21 mouse cellular contexts compared by ENCODE assay signal in the genomic region with DNA sequence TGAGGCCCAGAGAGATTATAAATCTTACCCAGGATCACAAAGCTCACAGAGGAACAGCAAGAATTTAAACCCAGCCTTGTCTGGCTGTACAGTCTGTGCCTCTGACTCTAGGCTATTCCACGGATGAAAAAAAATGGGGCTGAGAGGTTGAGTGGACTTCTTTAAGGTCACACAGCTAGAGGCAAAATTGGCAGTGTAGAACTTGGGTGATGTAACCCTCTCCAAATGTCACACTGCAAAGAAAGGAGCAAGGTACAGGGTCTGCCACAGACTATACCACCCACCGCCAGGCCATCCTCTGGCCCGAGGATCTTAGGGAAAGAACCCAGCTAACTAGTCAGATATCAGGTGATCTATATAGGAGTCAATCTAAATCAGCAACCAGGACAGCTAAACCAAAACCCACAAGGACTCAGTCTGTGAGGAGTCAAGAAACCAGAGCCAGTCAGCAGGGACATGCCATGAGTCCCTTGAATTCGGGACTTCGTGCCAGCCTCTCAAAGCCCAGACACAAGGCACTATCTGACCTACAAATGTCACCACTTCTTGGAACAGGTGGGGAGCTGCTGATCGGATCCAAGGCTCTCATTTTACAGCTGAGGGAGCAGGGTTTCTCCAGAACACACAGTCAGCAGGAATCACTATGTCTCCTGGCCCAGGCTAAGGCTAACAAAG. TPM values are rescaled to one million over a fixed set of nuclear protein-coding genes. Genes with fewer than 3 reads are reported as not detected.
DNase-seq lines count a peak whose midpoint lies in the region; ATAC-seq and TF ChIP-seq lines count a peak whose summit lies in the region.
"Had no signal": no experiment of that assay in that cellular context is flagged by ENCODE, and none has a peak within 500 bp of the region (broad histone marks: within the 10 kb centered on the region; RNA-seq: fewer than 3 reads in every experiment).

No protein-coding gene starts in this region.

- no peaks in the 10 kb centered on the region for H3K9me3 ChIP-seq in hindbrain, embryonic 13.5 days
- H3K9me3 ChIP-seq in hindbrain, embryonic 12.5 days (replicated peaks) = no peaks in the 10 kb centered on the region
- H3K9me3 ChIP-seq: embryonic facial prominence, embryonic 13.5 days; intestine, embryonic 15.5 days; liver, embryonic 13.5 days had no signal

- ATAC-seq in hindbrain, embryonic 13.5 days (ENCODE audit: low FRiP score) = no peak
- ATAC-seq in hindbrain, embryonic 12.5 days (ENCODE audit: low FRiP score) = no peak
- ATAC-seq: forebrain, embryonic 14.5 days; intestine, embryonic 15.5 days had no signal

- H3K9ac ChIP-seq in hindbrain, embryonic 13.5 days = peak overlapping the region; percentile 16; the same call in 1 of the 2 replicates
- H3K9ac ChIP-seq in hindbrain, embryonic 12.5 days = no peak overlapping the region
- H3K9ac ChIP-seq: embryonic facial prominence, embryonic 13.5 days; intestine, embryonic 15.5 days; liver, embryonic 13.5 days had no signal

- TF ChIP-seq CTCF in testis, adult 2 months (IDR thresholded peaks at IDR 0.05; ENCODE audit: control insufficient read depth, insufficient read depth, insufficient replicate concordance, low read depth, low read length) = no peak
- TF ChIP-seq CTCF in cortical plate, adult 2 months (IDR thresholded peaks at IDR 0.05; ENCODE audit: extremely low read depth, insufficient read depth, low read length) = no peak

- H3K4me1 ChIP-seq in hindbrain, embryonic 13.5 days (replicated peaks) = peaks cover 51% of the 10 kb centered on the region
- peaks cover 35% of the 10 kb centered on the region for H3K4me1 ChIP-seq in hindbrain, embryonic 12.5 days
- peaks cover 10% of the 10 kb centered on the region for H3K4me1 ChIP-seq in testis, adult 2 months (ENCODE audit: control insufficient read depth, insufficient read depth, low read length)
- peaks cover 9% of the 10 kb centered on the region for H3K4me1 ChIP-seq in cortical plate, adult 2 months (ENCODE audit: control insufficient read depth, insufficient read depth, low read length)

- 89% methylated on average over 6 of the region's 6 CpGs for WGBS in hindbrain, embryonic 13.5 days
- 84% methylated on average over 6 of the region's 6 CpGs for whole genome bisulfite sequencing in hindbrain, embryonic 12.5 days

- H3K27me3 ChIP-seq in hindbrain, embryonic 13.5 days = no peaks in the 10 kb centered on the region
- H3K27me3 ChIP-seq in hindbrain, embryonic 12.5 days = peaks cover 4% of the 10 kb centered on the region; the same call in 1 of the 2 replicates
- no peaks in the 10 kb centered on the region for H3K27me3 ChIP-seq in testis, adult 2 months (ENCODE audit: control insufficient read depth, insufficient read depth, low read length)
- H3K27me3 ChIP-seq: intestine, embryonic 15.5 days had no signal

- H3K4me3 ChIP-seq in hindbrain, embryonic 13.5 days = no peak overlapping the region
- H3K4me3 ChIP-seq in hindbrain, embryonic 12.5 days = no peak overlapping the region
- H3K4me3 ChIP-seq in testis, adult 2 months (ENCODE audit: control insufficient read depth, low read depth, low read length) = no peak overlapping the region
- peak overlapping the region; percentile 90 for H3K4me3 ChIP-seq in cortical plate, adult 2 months (ENCODE audit: insufficient read depth, low read length)
- H3K4me3 ChIP-seq: embryonic facial prominence, embryonic 13.5 days; intestine, embryonic 15.5 days; liver, embryonic 13.5 days had no signal

- H3K36me3 ChIP-seq in hindbrain, embryonic 13.5 days = peaks cover 17% of the 10 kb centered on the region
- peaks cover 13% of the 10 kb centered on the region; the same call in 1 of the 2 replicates for H3K36me3 ChIP-seq in hindbrain, embryonic 12.5 days
- H3K36me3 ChIP-seq in testis, adult 2 months (ENCODE audit: control insufficient read depth, insufficient read depth, low read length) = no peaks in the 10 kb centered on the region
- H3K36me3 ChIP-seq: embryonic facial prominence, embryonic 13.5 days; intestine, embryonic 15.5 days; liver, embryonic 13.5 days had no signal

- no peak for TF ChIP-seq POLR2A in testis, adult 2 months (IDR thresholded peaks at IDR 0.05; ENCODE audit: control insufficient read depth, low read depth, low read length)
- TF ChIP-seq POLR2A in cortical plate, adult 2 months (IDR thresholded peaks at IDR 0.05; ENCODE audit: extremely low read depth, insufficient read depth, low read length) = no peak

- peak overlapping the region; percentile 70; the same call in 1 of the 2 replicates for H3K4me2 ChIP-seq in hindbrain, embryonic 13.5 days
- H3K4me2 ChIP-seq in hindbrain, embryonic 12.5 days (replicated peaks) = no peak overlapping the region
- H3K4me2 ChIP-seq: embryonic facial prominence, embryonic 13.5 days; intestine, embryonic 15.5 days; liver, embryonic 13.5 days had no signal

- no peak overlapping the region for H3K27ac ChIP-seq in hindbrain, embryonic 13.5 days
- H3K27ac ChIP-seq in hindbrain, embryonic 12.5 days = no peak overlapping the region
- peak overlapping the region; percentile 49; the same call in 1 of the 2 replicates for H3K27ac ChIP-seq in testis, adult 2 months (ENCODE audit: control insufficient read depth, insufficient read depth, low read depth, low read length)
- 0 out of 2 replicates have a peak overlapping the region, but pooled peaks have one; percentile 15 for H3K27ac ChIP-seq in cortical plate, adult 2 months (ENCODE audit: insufficient read depth, low read length)
- H3K27ac ChIP-seq: embryonic facial prominence, embryonic 13.5 days; intestine, embryonic 15.5 days; liver, embryonic 13.5 days had no signal

- DNase-seq in testis, postnatal 10 days (ENCODE audit: low spot score) = no peak
- DNase-seq in skeletal muscle tissue, adult 2 months (ENCODE audit: low read depth, low spot score) = peak; percentile 92
- no peak for DNase-seq in thymus, postnatal 36 days
- no peak for DNase-seq in heart, adult 8-10 months (ENCODE audit: low spot score)
- DNase-seq: adrenal gland, postnatal 25 days; kidney, postnatal 10 days; liver, embryonic 13.5 days; lung, postnatal 10 days; right cerebral cortex, postnatal 14 days had no signal

RNA-seq across cellular contexts. Expression of gene Mpp3, which starts 4.0 kb away (rescaled TPM):
- polyA plus RNA-seq in hindbrain, embryonic 13.5 days (2015; fragmentation: Nextera tagmentation; extraction: Ambion mirVana) = 43.5 and 45.9 TPM in 2 replicates
- 35.6 and 36.2 TPM in 2 replicates for polyA plus RNA-seq in hindbrain, embryonic 12.5 days (2016; fragmentation: Nextera tagmentation; extraction: Ambion mirVana)
- polyA plus RNA-seq in testis, adult 2 months (2012; rRNA removed) = 11.0 and 14.7 TPM in 2 replicates
- polyA plus RNA-seq in cortical plate, adult 2 months (2012; rRNA removed) = 57.9 and 60.4 TPM in 2 replicates
- 1 to 10 TPM in 3 of 4 experiments, under 1 TPM in 1; 0.92 to 2.6 (median 1.5) TPM for total RNA-seq in heart, adult 8-10 months (2022)

RNA-seq across cellular contexts. Expression of gene Cd300lg, which starts 17.1 kb away (rescaled TPM):
- 0.38 and 0.53 TPM in 2 replicates for polyA plus RNA-seq in hindbrain, embryonic 13.5 days (2015; fragmentation: Nextera tagmentation; extraction: Ambion mirVana)
- 0.12 and 0.43 TPM in 2 replicates for polyA plus RNA-seq in hindbrain, embryonic 12.5 days (2016; fragmentation: Nextera tagmentation; extraction: Ambion mirVana)
- polyA plus RNA-seq in testis, adult 2 months (2012; rRNA removed) = 2.5 and 2.7 TPM in 2 replicates
- 0.15 and 0.19 TPM in 2 replicates for polyA plus RNA-seq in cortical plate, adult 2 months (2012; rRNA removed)
- 10 to 100 TPM; 56.7 to 79.2 (median 64.0) TPM for total RNA-seq in heart, adult 8-10 months (2022)
- polyA plus RNA-seq: forebrain, embryonic 14.5 days had no signal

RNA-seq across cellular contexts. Expression of gene Dusp3, which starts 37.4 kb away (rescaled TPM):
- 15.4 and 16.0 TPM in 2 replicates for polyA plus RNA-seq in hindbrain, embryonic 13.5 days (2015; fragmentation: Nextera tagmentation; extraction: Ambion mirVana)
- polyA plus RNA-seq in hindbrain, embryonic 12.5 days (2016; fragmentation: Nextera tagmentation; extraction: Ambion mirVana) = 11.4 and 12.9 TPM in 2 replicates
- 249 and 266 TPM in 2 replicates for polyA plus RNA-seq in testis, adult 2 months (2012; rRNA removed)
- 162 and 171 TPM in 2 replicates for polyA plus RNA-seq in cortical plate, adult 2 months (2012; rRNA removed)
- 100 to 1,000 TPM; 107 to 186 (median 147) TPM for total RNA-seq in heart, adult 8-10 months (2022)

RNA-seq across cellular contexts. Expression of gene Cfap97d1, which starts 40.1 kb away (rescaled TPM):
- not detected in 2 replicates for polyA plus RNA-seq in hindbrain, embryonic 13.5 days (2015; fragmentation: Nextera tagmentation; extraction: Ambion mirVana)
- polyA plus RNA-seq in hindbrain, embryonic 12.5 days (2016; fragmentation: Nextera tagmentation; extraction: Ambion mirVana) = not detected in 2 replicates
- 72.2 and 94.1 TPM in 2 replicates for polyA plus RNA-seq in testis, adult 2 months (2012; rRNA removed)
- not detected in 2 replicates for polyA plus RNA-seq in cortical plate, adult 2 months (2012; rRNA removed)
- total RNA-seq in heart, adult 8-10 months (2022) = not detected
- total RNA-seq: adrenal gland, postnatal 25 days; layer of hippocampus, postnatal 10 days; left cerebral cortex, postnatal 36 days; MEL had no signal
- polyA plus RNA-seq: embryonic facial prominence, embryonic 13.5 days; forebrain, embryonic 14.5 days; heart, embryonic 16.5 days; intestine, embryonic 15.5 days; liver, embryonic 13.5 days; thymus, postnatal 0 days had no signal

RNA-seq across cellular contexts. Expression of gene Sost, which starts 57.4 kb away (rescaled TPM):
- polyA plus RNA-seq in hindbrain, embryonic 13.5 days (2015; fragmentation: Nextera tagmentation; extraction: Ambion mirVana) = 0.42 TPM in 1 of 2 replicates, not detected in the other
- polyA plus RNA-seq in hindbrain, embryonic 12.5 days (2016; fragmentation: Nextera tagmentation; extraction: Ambion mirVana) = 0.46 and 0.79 TPM in 2 replicates
- 2.4 and 6.4 TPM in 2 replicates for polyA plus RNA-seq in testis, adult 2 months (2012; rRNA removed)
- polyA plus RNA-seq in cortical plate, adult 2 months (2012; rRNA removed) = 0.09 and 0.10 TPM in 2 replicates
- 1 to 10 TPM in 3 of 4 experiments, under 1 TPM in 1; 0.65 to 1.9 (median 1.2) TPM for total RNA-seq in heart, adult 8-10 months (2022)
- total RNA-seq: adrenal gland, postnatal 25 days; MEL had no signal
- polyA plus RNA-seq: forebrain, embryonic 14.5 days had no signal

Comparison
In these comparisons a context has a peak if more than half of its experiments do, and no peak if none do; other contexts are left out.
1. H3K27ac ChIP-seq: peak in testis, adult 2 months (single experiment) and cortical plate, adult 2 months (single experiment); none in hindbrain, embryonic 13.5 days (single experiment) and hindbrain, embryonic 12.5 days (single experiment).